Mouse (Mus musculus) G1E (cell line): Measurements from ENCODE around the gene Zdhhc3.

ENCODE experiments used
- CTCF ChIP-seq: IDR thresholded peaks from 2 replicates; pipeline ENCODE4 v1.5.1; 2012; ENCODE audit warnings: low read depth, low read length, inconsistent platforms, mixed read lengths
- GATA1 ChIP-seq: IDR thresholded peaks from 2 replicates; pipeline ENCODE4 v1.6.1; 2012; ENCODE audit warnings: borderline replicate concordance, low read length, inconsistent platforms, mixed read lengths
- GATA2 ChIP-seq: IDR thresholded peaks from 2 replicates; pipeline ENCODE4 v1.6.1; 2012; ENCODE audit warnings: low read depth, low read length, inconsistent platforms, borderline replicate concordance
- POLR2AphosphoS5 ChIP-seq: IDR thresholded peaks from 2 replicates; pipeline ENCODE4 v1.6.1; 2012; ENCODE audit warnings: low read depth, low read length, inconsistent platforms; ENCODE audit not compliant: insufficient replicate concordance
- TAL1 ChIP-seq: conservative IDR thresholded peaks from 2 replicates; pipeline ENCODE4 v1.6.1; 2012; ENCODE audit warnings: low read depth, low read length, inconsistent platforms, mixed read lengths

GRCm38 (mm10) chr9:123020995-123021631 lies 91.9 kb downstream of the Zdhhc3 start, which contains the start of gene Tmem42:
- no peak for TF ChIP-seq CTCF
- no peak for TF ChIP-seq TAL1
- no peak for TF ChIP-seq GATA1
- no peak for TF ChIP-seq GATA2
- no peak for TF ChIP-seq POLR2AphosphoS5
